Mouse (Mus musculus) left cerebral cortex, postnatal 10 days (tissue): ENCODE data around the gene Lrrc55. TPM values are rescaled to one million over a fixed set of nuclear protein-coding genes. Genes with fewer than 3 reads are reported as not detected.
A peak's percentile ranks its signal among the peaks of the same experiment; 100 is the strongest.
"Not testable (repeated sequence)": the region's sequence is repeated elsewhere in the genome, so short reads cannot be mapped to it uniquely, and the experiment has no call there.

Experiments
- DNase-seq, 2 experiments: peaks; one replicate each; pipeline ENCODE4 v3.0.0; 2021 to 2022; ENCODE audit warnings: low spot score in 2 of 2, mixed read lengths in 1 of 2; ENCODE audit errors: extremely low spot score in 1 of 2
- intact Hi-C: fragments of 180-260 bp; cut with DNase I; formaldehyde crosslinking; loops from one replicate; pipeline ENCODE4 v1.15.1; 2025
- total RNA-seq, 2 experiments: library from RNA; stranded (reverse); gene quantifications; 2 replicates each; pipeline ENCODE4 v1.2.3; 2021

The Lrrc55 gene
- 10 to 100 TPM; 55.1 to 56.6 TPM for total RNA-seq

GRCm38 (mm10) chr2:85196901-85197300 lies at the start of gene Lrrc55:
Gene Lrrc55, minus strand, starts transcription at chr2:85197197.
- DNase-seq: peak in 1 of 2 experiments; percentile 40
- intact Hi-C loops: no loop called here

GRCm38 (mm10) chr2:85246506-85247082 lies 49.6 kb upstream of the Lrrc55 start:
- intact Hi-C loops: loop anchor here (2.0 kb wide), 2 partner anchors 122 to 314 kb away; no protein-coding TSS in a partner anchor
- DNase-seq: peak; percentile 73 to 74

- DNase-seq: no peak
- intact Hi-C loops: loop anchor here (2.0 kb wide), 2 partner anchors 121 to 315 kb away; no protein-coding TSS in a partner anchor
Observed at GRCm38 (mm10) chr2:85245737-85246136, 48.7 kb upstream of the Lrrc55 start.

- no peak for DNase-seq
- intact Hi-C loops: no loop called here
Observed at GRCm38 (mm10) chr2:85238068-85238667, 41.2 kb upstream of the Lrrc55 start.

GRCm38 (mm10) chr2:85237231-85237630 lies 40.2 kb upstream of the Lrrc55 start:
- intact Hi-C loops: not testable (repeated sequence)

GRCm38 (mm10) chr2:85230771-85231511 lies 33.9 kb upstream of the Lrrc55 start:
- DNase-seq: no peak
- intact Hi-C loops: no loop called here

More at GRCm38 (mm10) chr2:85237231-85237630, 40.2 kb upstream of the Lrrc55 start:
- not testable (repeated sequence) for DNase-seq

GRCm38 (mm10) chr2:85229606-85230005 lies 32.6 kb upstream of the Lrrc55 start:
- DNase-seq: no peak
- intact Hi-C loops: no loop called here

- intact Hi-C loops: no loop called here
- no peak for DNase-seq
Observed at GRCm38 (mm10) chr2:85227816-85228335, 30.9 kb upstream of the Lrrc55 start.

GRCm38 (mm10) chr2:85224221-85225179 lies 27.5 kb upstream of the Lrrc55 start:
- intact Hi-C loops: no loop called here

GRCm38 (mm10) chr2:85216606-85217005 lies 19.6 kb upstream of the Lrrc55 start:
- DNase-seq: no peak
- intact Hi-C loops: no loop called here

More at GRCm38 (mm10) chr2:85224221-85225179, 27.5 kb upstream of the Lrrc55 start:
- DNase-seq: peak in 1 of 2 experiments; percentile 25

GRCm38 (mm10) chr2:85213746-85214145 lies 16.7 kb upstream of the Lrrc55 start:
- intact Hi-C loops: no loop called here
- DNase-seq: peak; percentile 48 to 53

- DNase-seq: no peak
Observed at GRCm38 (mm10) chr2:85209301-85209700, 12.3 kb upstream of the Lrrc55 start.

GRCm38 (mm10) chr2:85205170-85205569 lies 8.2 kb upstream of the Lrrc55 start:
- DNase-seq: no peak
- intact Hi-C loops: no loop called here

More at GRCm38 (mm10) chr2:85209301-85209700, 12.3 kb upstream of the Lrrc55 start:
- intact Hi-C loops: no loop called here

- DNase-seq: peak; percentile 58 to 60
- intact Hi-C loops: no loop called here
Observed at GRCm38 (mm10) chr2:85198011-85198965, 1.3 kb upstream of the Lrrc55 start.

- no peak for DNase-seq
- intact Hi-C loops: no loop called here
Observed at GRCm38 (mm10) chr2:85194566-85194965, 2.4 kb downstream of the Lrrc55 start.

GRCm38 (mm10) chr2:85187582-85188151 lies 9.3 kb downstream of the Lrrc55 start:
- no peak for DNase-seq
- intact Hi-C loops: no loop called here
